Mouse (Mus musculus) layer of hippocampus, postnatal 14 days (tissue): ENCODE results near the gene Sun3. TPM values are rescaled to one million over a fixed set of nuclear protein-coding genes. Genes with fewer than 3 reads are reported as not detected.

Experiments
- DNase-seq, 2 experiments: peaks; one replicate each; pipeline ENCODE4 v3.0.0; 2021 to 2022; ENCODE audit warnings: low spot score in 2 of 2, mixed read lengths in 1 of 2
- long read RNA-seq, 2 experiments: library from polyadenylated mRNA; stranded (forward); transcript quantifications; one replicate each; pipeline ENCODE4 v2.0.0; 2021
- total RNA-seq, 2 experiments: library from RNA; stranded (reverse); gene quantifications; 2 replicates each; pipeline ENCODE4 v1.2.3; 2021

Gene Sun3
- under 1 TPM; 0.43 to 0.55 TPM for total RNA-seq
- long read RNA-seq, experiment 1: 0 reads
- long read RNA-seq, experiment 2, partial matches to known transcripts: 0 of 1 reads
- long read RNA-seq, experiment 2, other reads (novel, unspliced or antisense): 1 of 1 reads

DNA sequence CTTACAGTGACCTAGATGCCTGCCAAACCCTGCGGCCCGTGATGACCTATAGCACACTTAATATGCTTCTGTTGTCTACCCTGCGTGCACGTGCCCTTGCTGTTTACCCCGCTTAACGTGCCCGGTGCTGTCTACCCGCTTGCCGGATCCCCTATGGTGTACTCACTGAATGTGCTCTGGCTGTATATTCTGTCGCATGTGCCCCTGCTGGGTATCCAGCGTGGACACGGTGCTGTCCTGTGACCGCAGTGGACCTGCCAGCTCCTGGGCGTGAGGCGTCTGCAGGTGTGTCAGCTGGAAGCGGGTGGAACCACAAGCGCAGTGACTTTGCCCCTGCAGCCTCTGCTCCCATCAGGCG, at the start of gene Sun3:
TSS of gene Sun3 (minus strand) at position 289 of the 358 bp plus-strand sequence.
- DNase-seq: no peak

- no peak for DNase-seq
Observed at GRCm38 (mm10) chr11:9076444-9076843, 27.7 kb upstream of the Sun3 start.

GRCm38 (mm10) chr11:9060484-9060883, 11.7 kb upstream of the Sun3 start:
- DNase-seq: no peak

DNA sequence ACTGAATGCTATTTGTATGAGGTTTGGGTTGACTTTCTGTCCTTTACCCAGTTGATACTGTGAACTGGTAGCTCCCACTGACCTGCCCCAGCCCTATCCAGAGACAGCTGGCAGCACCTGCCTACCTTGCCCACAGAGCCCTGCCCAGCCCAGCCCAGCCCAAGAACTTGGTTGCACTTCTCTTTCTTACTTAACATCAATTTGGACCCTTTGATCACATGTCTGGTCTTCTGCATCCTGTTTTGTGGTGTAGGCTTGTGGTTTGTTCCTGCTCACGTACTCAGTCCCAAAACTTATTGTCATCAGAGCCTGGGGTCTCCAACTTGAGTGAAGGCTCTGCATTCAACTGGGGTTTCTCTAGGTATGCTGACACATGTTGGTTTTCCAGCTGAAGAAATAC, 11.2 kb upstream of the Sun3 start:
- DNase-seq: no peak

GRCm38 (mm10) chr11:9057711-9058110, 8.9 kb upstream of the Sun3 start:
- no peak for DNase-seq

DNA sequence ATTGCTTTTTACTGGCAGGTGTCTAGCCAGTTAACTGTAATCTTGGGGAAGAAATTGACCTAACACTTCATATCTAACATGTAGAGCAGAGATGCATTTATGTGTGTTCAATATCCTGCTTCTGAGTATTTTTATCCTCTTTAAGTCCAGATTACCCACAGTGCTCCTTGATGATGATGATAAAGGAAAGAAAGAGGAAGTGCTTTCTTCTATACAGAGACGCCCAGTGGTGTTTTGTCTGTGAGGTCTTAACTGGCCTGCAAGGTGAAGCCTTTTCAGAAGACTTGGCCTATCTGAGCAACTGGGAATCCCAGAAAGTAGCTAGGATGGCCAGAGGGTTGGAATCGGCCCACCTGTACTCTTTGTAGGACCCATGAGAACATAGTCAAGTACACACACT, 8.1 kb upstream of the Sun3 start:
- DNase-seq: no peak

GRCm38 (mm10) chr11:9051895-9052294, 3.1 kb upstream of the Sun3 start:
- DNase-seq: no peak

GRCm38 (mm10) chr11:9050241-9050640, 1.4 kb upstream of the Sun3 start:
- no peak for DNase-seq

DNA sequence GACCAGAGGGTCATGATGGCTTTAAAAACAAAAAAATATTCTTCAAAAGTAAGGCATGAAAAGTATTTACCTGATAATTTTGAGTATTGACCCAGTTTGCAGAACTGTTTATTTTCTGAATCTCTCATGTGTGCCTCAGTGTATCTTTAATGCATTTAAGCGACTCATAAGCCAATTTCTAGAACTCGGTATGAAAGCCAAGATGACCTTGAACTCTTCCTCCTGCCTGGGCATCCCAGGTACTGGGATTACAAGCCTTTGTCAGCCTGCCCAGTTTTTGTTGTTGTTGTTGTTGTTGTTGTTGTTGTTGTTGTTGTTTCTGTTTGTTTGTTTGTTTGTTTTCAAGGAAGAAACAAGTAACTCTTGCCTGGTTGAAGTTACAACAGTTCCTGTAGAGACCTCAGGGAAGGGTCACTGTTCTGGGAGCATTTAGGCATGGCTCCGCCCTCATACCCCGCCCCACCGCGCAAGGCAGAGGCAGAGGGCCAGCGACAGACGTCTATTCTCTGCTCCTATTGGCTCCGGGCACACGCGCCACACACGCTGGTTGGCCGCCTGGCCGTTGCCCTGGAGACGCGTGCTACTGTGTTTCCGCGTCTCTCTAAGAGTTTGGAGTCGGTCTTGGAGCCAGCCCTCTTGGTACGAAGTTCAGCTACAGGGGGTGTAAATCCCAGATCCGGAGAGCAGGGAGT, 634 bp downstream of the Sun3 start, which contains the start of gene Gm11992:
TSS of gene Gm11992 (plus strand) at position 584 of the 692 bp plus-strand sequence.
- peak; percentile 81 to 89 for DNase-seq

DNA sequence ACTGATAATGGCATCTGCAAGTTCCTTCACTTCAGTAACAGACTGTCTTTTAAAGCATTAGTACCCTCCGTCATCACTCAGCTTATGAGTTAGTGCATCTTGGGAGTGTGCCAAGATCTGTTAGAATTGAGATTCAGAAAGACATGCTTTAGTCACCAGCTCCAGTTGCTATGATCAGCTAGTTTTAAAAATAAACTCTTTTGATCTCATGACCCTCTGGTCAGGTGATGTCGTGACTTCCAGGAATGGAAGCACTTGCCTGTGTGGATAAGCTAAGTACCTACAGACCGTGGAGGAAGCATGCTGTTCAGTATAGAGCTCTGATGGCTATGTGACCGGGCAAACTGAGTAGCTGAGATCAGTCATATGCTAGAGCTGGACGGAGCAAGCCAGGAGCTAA, 1.7 kb downstream of the Sun3 start:
- DNase-seq: peak in 1 of 2 experiments; percentile 49

- DNase-seq: no peak
Observed at GRCm38 (mm10) chr11:9046546-9046945, 2.2 kb downstream of the Sun3 start.

DNA sequence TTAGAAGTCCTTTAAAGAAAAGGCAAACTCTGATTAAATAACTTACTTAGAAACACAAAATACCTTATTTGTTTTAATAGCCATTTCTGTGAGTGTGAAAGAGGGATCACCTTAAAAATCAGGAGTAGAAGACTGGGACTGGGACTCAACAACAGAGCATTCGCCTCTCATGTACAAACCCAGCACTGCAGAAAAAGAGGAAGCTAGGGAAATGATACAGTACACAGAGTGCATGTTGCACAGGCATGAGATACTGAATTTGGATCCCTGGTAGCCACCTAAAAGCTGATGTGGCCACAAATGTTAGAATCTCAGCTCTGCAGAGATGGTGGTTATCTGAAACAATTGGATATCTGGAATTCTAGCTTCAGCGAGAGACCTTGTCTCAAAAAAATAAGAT, 17.3 kb downstream of the Sun3 start:
- DNase-seq: no peak

DNA sequence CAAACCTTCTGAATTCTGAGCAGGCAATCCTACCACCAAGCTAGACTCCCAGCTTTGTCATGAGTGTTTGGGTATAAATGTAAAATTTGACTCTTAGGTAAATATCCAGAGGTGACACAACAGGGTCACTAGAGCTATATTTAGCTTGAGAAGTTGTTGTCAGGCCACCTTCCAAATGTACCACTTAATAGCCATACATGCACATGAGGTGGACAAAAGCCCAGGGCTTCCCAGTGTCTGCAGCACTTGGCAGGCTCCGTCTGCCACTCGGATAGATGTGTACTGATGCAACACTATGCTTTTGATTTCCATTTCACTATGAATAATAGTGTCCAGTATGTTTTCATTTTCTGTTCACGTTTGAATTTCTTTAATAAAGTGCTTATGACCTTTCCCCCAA, 23.6 kb downstream of the Sun3 start:
- DNase-seq: no peak

DNA sequence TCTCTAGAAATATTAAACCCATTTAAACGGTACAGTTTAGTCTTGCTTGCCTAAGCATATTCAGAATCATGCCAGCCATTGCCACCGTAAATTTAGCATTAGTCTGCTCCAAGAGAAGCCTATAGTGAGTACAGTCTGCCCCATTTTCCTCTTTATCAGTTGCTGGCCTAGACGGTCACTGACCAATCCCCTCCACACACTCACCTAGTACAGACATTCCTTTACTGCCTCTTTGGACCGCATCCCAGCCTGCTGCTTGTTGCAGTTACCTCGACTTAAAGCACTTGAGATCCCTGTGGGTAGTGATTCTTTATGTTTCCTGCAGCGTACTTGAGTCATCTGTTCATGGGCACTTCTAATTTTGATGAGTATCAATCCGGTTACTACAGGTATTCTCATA, 24.0 kb downstream of the Sun3 start:
- no peak for DNase-seq

DNA sequence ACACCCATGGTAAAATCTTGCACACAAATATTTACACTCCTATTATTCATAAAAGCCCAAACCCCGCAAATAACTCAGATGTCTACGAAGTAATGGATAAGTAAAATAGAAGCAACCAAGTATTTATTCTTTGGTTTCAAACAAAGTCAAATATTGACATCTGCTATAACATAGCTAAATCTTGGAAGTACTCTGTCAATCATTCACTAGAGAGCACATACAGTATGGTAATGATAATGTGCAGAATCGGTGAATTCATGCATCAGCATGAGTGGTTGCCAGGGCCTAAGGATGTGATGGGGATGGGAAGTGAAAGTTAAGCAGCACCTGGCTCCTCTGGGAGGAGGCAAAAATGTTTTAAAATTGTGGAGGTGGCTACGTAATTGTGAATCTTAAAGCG, 28.6 kb downstream of the Sun3 start:
- no peak for DNase-seq

DNA sequence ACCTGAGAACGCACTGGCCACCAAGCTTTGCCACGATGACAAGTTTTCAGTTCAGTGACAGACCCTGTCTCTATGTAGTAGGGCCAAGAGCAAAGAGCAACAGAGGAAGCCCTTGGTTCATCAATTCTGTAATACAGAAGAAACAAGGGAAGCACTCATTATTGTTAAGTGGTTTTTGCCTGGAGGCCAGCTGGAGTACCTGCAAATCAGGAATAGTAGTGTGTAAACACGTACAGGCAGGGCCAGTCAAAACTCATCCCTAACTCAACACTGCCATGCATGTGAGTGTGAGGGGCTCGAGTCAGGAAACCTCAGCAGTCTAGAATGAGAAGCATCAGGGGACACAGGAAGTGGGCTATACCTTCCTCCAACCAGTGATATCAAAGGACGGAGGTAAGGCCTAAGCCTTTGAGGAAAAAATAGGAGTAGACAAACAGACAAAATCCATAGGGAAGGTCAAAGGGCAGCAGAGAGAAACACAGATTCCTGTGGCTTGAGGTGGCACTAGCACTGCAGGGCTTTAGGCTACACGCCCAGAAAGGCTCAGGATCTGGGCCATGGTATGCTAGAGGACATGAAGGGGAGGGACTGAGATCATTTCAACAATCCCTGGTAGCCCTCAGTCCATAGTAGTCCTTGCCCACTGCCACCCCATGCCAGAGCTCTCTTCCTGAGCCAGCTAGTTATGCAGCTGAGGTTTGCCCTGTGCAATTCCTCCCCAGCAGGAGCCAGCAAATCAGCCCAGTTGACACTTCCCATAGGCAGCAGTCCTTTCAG, 30.1 kb downstream of the Sun3 start:
- DNase-seq: no peak

GRCm38 (mm10) chr11:9014740-9015139, 34.1 kb downstream of the Sun3 start:
- DNase-seq: no peak

GRCm38 (mm10) chr11:9011348-9011747, 37.4 kb downstream of the Sun3 start:
- no peak for DNase-seq

- DNase-seq: peak; percentile 78
Observed at GRCm38 (mm10) chr11:9010853-9011339, 37.9 kb downstream of the Sun3 start, which contains the start of gene Hus1. Gene Hus1 (minus strand): TSS chr11:9011191.

DNA sequence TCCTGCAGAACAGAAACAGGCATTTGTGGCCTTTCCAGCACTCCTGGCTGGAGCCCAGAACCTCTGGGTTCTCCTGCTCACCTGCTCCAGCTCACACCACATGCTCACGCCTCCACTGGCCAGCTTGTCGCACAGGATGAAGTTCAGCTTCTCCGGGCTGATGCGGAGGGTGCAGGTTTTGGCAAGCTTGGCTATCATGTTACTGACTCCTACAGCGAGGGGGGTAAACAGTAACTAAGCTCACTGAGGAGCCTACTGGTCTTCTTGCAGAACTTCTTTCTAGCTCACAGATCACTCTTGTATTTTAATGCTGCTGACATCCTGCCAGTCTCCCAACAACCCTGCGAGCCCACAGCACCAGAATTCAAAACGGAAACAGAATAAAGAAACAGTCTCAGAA, 38.4 kb downstream of the Sun3 start:
- no peak for DNase-seq

- DNase-seq: no peak
Observed at GRCm38 (mm10) chr11:9008761-9009160, 40.0 kb downstream of the Sun3 start.

DNA sequence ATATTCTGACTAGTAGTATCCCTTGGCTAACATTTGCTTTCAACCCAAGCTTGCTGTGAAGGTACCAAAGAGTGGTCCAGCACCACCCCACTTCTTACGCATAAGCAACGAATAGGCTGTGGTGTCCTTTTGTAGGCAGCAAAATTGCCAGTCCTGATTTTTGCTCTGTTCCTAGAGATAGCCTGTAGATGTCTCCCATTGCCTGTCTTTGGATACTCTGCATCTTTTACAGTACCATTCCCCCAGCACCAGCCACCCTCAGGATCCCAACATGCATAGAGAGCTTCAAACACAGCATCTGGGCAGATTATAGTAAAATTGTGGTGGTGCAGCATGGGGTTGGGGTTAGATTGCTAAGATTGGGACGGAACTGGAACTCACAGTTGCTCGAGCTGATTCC, 60.7 kb downstream of the Sun3 start:
- DNase-seq: peak in 1 of 2 experiments; percentile 31
